Mouse (Mus musculus) left cerebral cortex, postnatal 25 days (tissue): ENCODE data around the gene 1600012H06Rik. TPM values are rescaled to one million over a fixed set of nuclear protein-coding genes. Genes with fewer than 3 reads are reported as not detected.
A peak's percentile ranks its signal among the peaks of the same experiment; 100 is the strongest.
"Not testable (repeated sequence)": the region's sequence is repeated elsewhere in the genome, so short reads cannot be mapped to it uniquely, and the experiment has no call there.

ENCODE experiments used
- DNase-seq, 2 experiments: peaks; one replicate each; pipeline ENCODE4 v3.0.0; 2022; ENCODE audit warnings: low spot score in 2 of 2, mixed read lengths in 1 of 2
- intact Hi-C: fragments of 180-260 bp; cut with DNase I; formaldehyde crosslinking; loops from one replicate; pipeline ENCODE4 v1.15.1; 2025
- total RNA-seq, 2 experiments: library from RNA; stranded (reverse); gene quantifications; 2 replicates each; pipeline ENCODE4 v1.2.3; 2021

Gene 1600012H06Rik
- 10 to 100 TPM; 16.7 to 18.4 TPM for total RNA-seq

GRCm38 (mm10) chr17:14943009-14943728 is at the start of gene 1600012H06Rik, which contains the start of gene Wdr27:
TSS of gene 1600012H06Rik (plus strand) at chr17:14943184.
TSS of gene Wdr27 (minus strand) at chr17:14943158.
- intact Hi-C loops = no loop called here
- peak; percentile 99 for DNase-seq

GRCm38 (mm10) chr17:14895058-14895457 is 47.9 kb upstream of the 1600012H06Rik start:
- intact Hi-C loops, DNase-seq: not testable (repeated sequence)

DNA sequence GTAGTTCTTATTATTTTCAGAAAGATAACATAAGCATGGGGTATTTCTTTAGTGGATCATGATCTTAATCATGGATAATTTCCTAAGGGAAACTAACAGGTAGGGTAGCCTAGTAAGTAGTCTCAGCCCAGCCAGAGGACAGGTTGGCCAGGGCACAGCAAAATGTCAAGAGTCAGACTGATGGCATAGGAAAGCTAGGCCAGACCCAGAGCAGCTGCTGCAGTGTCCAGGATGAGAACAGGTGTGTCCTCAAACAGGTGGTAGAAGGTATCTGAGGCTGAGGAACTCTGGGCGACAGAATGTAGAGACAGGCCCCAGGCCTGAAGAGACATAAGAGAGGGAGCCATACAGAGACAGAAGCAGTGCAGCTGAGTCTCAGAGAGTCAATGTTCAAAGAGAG is 44.0 kb upstream of the 1600012H06Rik start:
- intact Hi-C loops = no loop called here
- DNase-seq = no peak

DNA sequence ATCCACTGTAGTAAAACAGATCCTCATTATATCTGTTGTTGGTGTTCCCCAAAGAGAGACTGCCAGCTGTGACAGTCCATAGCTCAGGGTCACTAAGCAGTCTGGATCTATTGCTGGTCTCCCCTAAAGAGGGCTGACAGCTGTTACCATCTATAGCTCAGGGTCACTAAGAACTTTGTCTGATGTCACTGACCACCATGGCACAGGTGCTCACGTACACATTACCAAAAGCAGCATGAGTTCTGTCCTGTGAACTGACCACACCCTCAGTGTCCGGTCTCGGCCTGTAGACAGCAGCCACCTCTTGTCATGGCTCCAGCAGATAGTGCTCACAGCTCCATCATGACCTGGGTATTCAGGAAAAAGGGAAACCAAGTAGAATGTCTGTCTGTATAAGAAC is 39.8 kb upstream of the 1600012H06Rik start:
- DNase-seq = no peak
- intact Hi-C loops = loop anchor here (5.0 to 10.0 kb wide), 2 partner anchors 356 to 788 kb away; no protein-coding TSS in a partner anchor

GRCm38 (mm10) chr17:14904206-14904605 is 38.8 kb upstream of the 1600012H06Rik start:
- intact Hi-C loops = loop anchor here (1.0 to 10.0 kb wide), 3 partner anchors 357 to 789 kb away; no protein-coding TSS in a partner anchor
- DNase-seq = no peak

- intact Hi-C loops = loop anchor here (1.0 to 10.0 kb wide), 5 partner anchors 357 to 790 kb away; no protein-coding TSS in a partner anchor
- DNase-seq = peak; percentile 79 to 80
Observed at GRCm38 (mm10) chr17:14904637-14905265, 38.2 kb upstream of the 1600012H06Rik start.

GRCm38 (mm10) chr17:14906611-14907010 is 36.4 kb upstream of the 1600012H06Rik start:
- intact Hi-C loops = loop anchor here (5.0 to 10.0 kb wide), 3 partner anchors 619 to 792 kb away; no protein-coding TSS in a partner anchor
- no peak for DNase-seq

DNA sequence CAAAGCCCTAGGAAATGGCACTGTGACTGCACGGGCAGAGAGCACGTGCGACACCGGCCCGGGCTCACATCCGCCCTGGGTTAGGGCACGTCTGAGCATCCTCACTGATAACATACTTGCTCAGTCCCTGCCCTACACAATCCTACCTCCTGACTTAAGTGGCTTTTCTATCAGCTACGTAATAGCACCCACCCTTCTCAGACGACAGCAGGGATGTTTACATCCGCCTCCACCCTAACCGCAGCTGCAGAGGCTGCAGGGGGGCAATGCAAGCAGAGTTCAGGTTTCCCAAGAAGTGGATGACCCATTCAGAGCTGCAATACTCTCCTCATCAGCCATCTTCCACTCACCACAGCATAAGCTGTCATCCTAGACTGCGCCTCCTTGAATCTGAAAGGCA is 35.8 kb upstream of the 1600012H06Rik start:
- intact Hi-C loops = loop anchor here (5.0 to 10.0 kb wide), 3 partner anchors 620 to 792 kb away; no protein-coding TSS in a partner anchor
- DNase-seq = no peak

DNA sequence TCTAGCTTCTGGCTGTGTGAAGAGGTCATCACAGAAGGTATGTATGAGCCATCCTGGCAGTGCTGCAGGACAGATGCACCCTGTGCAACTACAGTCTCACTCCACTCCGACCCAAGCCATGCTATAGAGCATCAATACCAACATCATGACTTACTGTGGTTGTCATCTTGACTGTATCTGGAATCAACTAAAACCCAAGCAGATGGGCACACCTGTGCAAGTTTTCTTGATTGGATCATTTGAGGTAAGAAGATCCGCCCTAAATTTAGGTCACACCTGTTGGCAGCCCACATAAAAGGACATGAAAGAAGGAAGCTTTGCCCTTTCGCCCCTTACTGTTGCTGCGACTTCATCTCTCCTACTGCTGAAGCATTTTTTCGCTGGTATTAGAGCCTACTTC is 33.7 kb upstream of the 1600012H06Rik start:
- intact Hi-C loops = loop anchor here (5.0 to 10.0 kb wide), 3 partner anchors 622 to 795 kb away; no protein-coding TSS in a partner anchor
- DNase-seq = no peak

DNA sequence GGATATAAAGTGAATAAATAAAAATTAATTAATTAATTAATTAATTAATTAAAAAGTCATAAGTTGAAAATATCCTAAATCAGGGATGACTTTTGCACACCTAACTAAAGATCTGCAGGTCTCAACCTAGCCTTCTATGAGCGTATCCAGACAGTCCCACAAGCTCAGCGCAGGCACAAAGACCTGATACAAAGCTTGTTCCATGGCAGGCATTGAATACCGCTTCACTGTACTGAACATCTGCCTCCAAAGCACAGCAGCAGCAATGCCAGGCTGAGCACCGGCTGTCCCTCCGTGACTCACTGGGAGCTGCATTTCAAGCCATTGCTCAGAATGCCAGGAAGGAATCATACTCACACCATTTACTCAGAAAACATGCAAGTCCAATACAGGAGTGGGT is 32.2 kb upstream of the 1600012H06Rik start:
- intact Hi-C loops = no loop called here
- peak in 1 of 2 experiments; percentile 6 for DNase-seq

DNA sequence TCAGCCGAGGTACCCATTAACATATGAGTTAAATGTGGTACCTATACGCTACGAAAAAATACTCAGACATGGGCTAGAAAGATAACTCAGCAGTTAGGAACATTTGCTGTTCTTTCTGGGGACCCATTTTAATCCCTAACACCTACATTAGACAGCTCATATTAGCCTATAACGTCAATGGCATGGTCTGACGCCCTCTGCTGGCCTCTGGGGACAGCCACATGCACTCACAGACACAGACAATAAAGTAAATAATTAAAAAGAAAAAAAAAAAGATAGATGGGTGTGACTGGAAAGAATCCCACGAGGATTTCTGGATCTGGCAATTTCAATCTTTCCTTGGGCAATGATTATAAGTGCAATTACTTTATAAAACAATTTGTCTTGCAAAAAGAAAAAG is 30.6 kb upstream of the 1600012H06Rik start:
- intact Hi-C loops = no loop called here
- DNase-seq = no peak

- no peak for DNase-seq
- intact Hi-C loops = no loop called here
Observed at GRCm38 (mm10) chr17:14912981-14913380, 30.0 kb upstream of the 1600012H06Rik start.

- intact Hi-C loops = no loop called here
Observed at GRCm38 (mm10) chr17:14914401-14914800, 28.6 kb upstream of the 1600012H06Rik start.

GRCm38 (mm10) chr17:14917866-14918265 is 25.1 kb upstream of the 1600012H06Rik start:
- no peak for DNase-seq
- intact Hi-C loops = no loop called here

More at GRCm38 (mm10) chr17:14914401-14914800, 28.6 kb upstream of the 1600012H06Rik start:
- no peak for DNase-seq

DNA sequence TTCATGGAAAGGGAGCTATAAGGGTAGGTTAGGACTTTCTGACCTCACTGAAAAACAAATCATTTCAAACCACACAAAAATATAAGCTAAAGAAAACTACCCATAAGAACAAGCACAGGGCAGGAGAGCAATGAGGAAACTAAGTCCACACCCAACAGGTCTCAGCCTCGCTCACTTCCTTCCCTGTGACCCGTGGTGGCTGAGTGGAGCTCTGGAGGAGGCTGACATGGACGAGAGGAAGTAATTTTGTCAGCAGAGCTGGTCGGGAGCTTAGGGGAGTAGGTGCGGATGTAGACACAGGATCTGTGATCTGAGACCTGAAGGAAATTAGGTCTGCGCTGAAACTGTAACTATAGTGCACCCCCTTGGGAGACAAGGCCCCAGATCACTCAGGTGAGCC is 21.4 kb upstream of the 1600012H06Rik start:
- intact Hi-C loops = no loop called here
- no peak for DNase-seq

GRCm38 (mm10) chr17:14927644-14928218 is 15.3 kb upstream of the 1600012H06Rik start:
- intact Hi-C loops = no loop called here
- no peak for DNase-seq

DNA sequence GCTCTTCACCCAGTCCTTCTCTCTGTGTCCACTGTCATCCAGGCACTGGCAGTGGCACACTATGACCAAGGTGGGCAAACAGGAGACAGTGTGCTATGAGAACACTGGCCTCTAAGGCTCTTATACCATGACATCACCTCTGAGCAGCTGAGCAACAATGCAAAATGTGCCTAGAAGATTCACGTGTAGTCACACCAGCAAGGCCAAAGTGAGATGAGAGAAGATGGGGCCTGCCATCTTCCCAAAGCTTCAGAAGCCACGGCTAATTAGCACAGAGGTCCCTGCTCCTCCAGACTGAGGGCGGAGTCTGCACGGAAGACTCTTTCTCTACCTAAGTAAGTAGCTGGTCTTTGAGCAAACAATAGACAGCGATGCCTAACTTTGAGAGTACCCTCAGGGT is 14.4 kb upstream of the 1600012H06Rik start:
- no peak for DNase-seq
- intact Hi-C loops = no loop called here

DNA sequence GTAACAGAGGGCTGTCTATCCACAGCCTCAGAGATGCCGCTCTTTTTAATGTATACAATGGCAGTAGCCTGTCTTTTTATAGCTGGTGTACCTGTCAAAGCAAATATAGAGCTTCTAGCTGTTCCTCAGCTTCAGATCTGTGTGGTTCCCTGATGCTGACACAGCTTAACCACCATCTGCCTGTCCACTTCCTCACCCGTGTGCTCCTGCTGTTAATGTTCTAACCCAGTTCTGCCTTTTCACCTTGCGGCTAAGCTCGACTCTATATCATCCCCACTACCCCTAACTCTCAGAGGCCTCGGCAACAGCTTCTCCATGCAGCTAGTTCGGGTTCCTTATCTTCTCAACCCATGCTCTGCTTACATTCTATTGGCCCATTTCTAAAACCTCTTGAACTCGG is 12.3 kb upstream of the 1600012H06Rik start:
- intact Hi-C loops = no loop called here
- no peak for DNase-seq

- intact Hi-C loops = no loop called here
- no peak for DNase-seq
Observed at GRCm38 (mm10) chr17:14931469-14931868, 11.5 kb upstream of the 1600012H06Rik start.

DNA sequence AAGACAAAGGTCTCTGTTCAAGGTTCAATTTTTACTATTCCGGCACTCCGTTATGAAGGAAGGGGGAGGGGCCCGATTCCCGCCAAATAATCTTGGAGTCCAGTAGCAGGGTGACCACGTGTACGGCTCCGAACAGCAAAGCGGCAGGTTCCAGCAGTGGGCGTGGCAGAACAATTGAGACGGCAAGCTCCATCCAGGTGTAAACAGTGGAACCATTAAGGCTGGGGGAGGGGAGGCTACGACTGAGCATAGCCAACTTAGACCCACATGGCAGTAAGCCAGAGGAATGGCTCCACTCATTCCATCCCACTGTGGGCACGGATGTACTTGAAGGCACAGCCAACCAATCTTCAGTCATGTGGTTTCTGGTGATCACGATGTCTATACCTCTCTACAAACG is 7.7 kb upstream of the 1600012H06Rik start:
- intact Hi-C loops, DNase-seq: not testable (repeated sequence)
